Mouse (Mus musculus) lung, postnatal 0 days (tissue): ENCODE measurements around the gene Draxin.

Experiments used
- CTCF ChIP-seq: IDR thresholded peaks from 2 replicates; pipeline ENCODE4 v1.5.1; 2016; ENCODE audit warnings: antibody characterized with exemption, mild to moderate bottlenecking
- EP300 ChIP-seq: IDR thresholded peaks from 2 replicates; pipeline ENCODE4 v1.6.1; 2016; ENCODE audit warnings: antibody characterized with exemption, mild to moderate bottlenecking, control low read depth

GRCm38 (mm10) chr4:148152547-148152946, 22.0 kb upstream of the Draxin start:
- TF ChIP-seq EP300, result no peak
- no peak for TF ChIP-seq CTCF
